Mouse (Mus musculus) liver, embryonic 14.5 days (tissue): Measurements from ENCODE around the gene Clptm1l.

Experiments used
- CTCF ChIP-seq: IDR thresholded peaks from 2 replicates; pipeline ENCODE4 v1.5.1; 2016; ENCODE audit warnings: antibody characterized with exemption, low read depth, control low read depth
- EP300 ChIP-seq: IDR thresholded peaks from 2 replicates; pipeline ENCODE4 v1.6.1; 2016; ENCODE audit warnings: antibody characterized with exemption, low read depth

DNA sequence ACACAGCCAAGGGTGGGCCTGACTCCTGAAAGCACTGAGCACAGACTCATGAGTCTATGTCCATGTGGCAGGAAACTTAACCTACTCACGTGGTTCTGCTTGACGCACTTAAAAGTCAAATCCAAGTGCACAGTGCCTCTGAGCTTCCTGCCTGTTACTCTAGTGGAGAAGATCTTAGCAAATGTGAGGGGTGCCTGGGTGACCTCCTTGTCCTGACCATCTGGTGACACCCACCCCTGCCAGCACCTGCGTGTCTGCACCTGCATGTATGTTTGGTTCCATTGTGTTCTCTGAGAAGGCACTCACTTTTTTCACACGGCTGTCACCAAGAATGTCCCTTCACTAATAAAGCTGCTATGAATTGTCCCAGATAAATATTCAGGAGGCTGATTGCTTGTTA is 37.5 kb downstream of the Clptm1l start:
- TF ChIP-seq CTCF (no peak), EP300 (no peak)
